Comparison of ENCODE assay signal across 19 mouse cellular contexts in genomic region chr8:79502062-79502461, GRCm38 (mm10).
"Had no signal": no experiment of that assay in that cellular context is flagged by ENCODE, and none has a peak within 500 bp of the region (broad histone marks: within the 10 kb centered on the region; RNA-seq: fewer than 3 reads in every experiment).

No protein-coding gene starts in this region.

- H3K9me3 ChIP-seq: hindbrain, embryonic 13.5 days; hindbrain, embryonic 15.5 days; kidney, embryonic 15.5 days; limb, embryonic 13.5 days; limb, embryonic 15.5 days; liver, embryonic 12.5 days had no signal

- ATAC-seq: forebrain, postnatal 0 days; hindbrain, postnatal 0 days; intestine, embryonic 16.5 days; liver, embryonic 12.5 days had no signal

- H3K27ac ChIP-seq: hindbrain, embryonic 13.5 days; hindbrain, embryonic 15.5 days; hindbrain, postnatal 0 days; kidney, embryonic 15.5 days; kidney, postnatal 0 days; limb, embryonic 13.5 days; limb, embryonic 15.5 days; liver, embryonic 12.5 days; liver, embryonic 14.5 days had no signal

- DNase-seq: forebrain, postnatal 0 days; gastrocnemius, postnatal 10 days; gastrocnemius, postnatal 25 days; kidney, adult 11 months; kidney, adult 2 months; kidney, adult 9 months; layer of hippocampus, adult 9-11 months; layer of hippocampus, postnatal 36 days; left cerebral cortex, postnatal 4 days had no signal

- H3K36me3 ChIP-seq: hindbrain, embryonic 13.5 days; hindbrain, embryonic 15.5 days; kidney, embryonic 15.5 days; limb, embryonic 13.5 days; limb, embryonic 15.5 days; liver, embryonic 12.5 days had no signal

- H3K27me3 ChIP-seq: hindbrain, embryonic 13.5 days; hindbrain, embryonic 15.5 days; kidney, embryonic 15.5 days; limb, embryonic 13.5 days; limb, embryonic 15.5 days; liver, embryonic 12.5 days had no signal

- H3K4me2 ChIP-seq: hindbrain, embryonic 13.5 days; hindbrain, embryonic 15.5 days; kidney, embryonic 15.5 days; limb, embryonic 13.5 days; limb, embryonic 15.5 days; liver, embryonic 12.5 days had no signal

- H3K4me1 ChIP-seq: hindbrain, embryonic 13.5 days; hindbrain, embryonic 15.5 days; liver, embryonic 12.5 days had no signal

- H3K9ac ChIP-seq: forebrain, postnatal 0 days; hindbrain, embryonic 13.5 days; hindbrain, embryonic 15.5 days; kidney, embryonic 15.5 days; limb, embryonic 13.5 days; limb, embryonic 15.5 days; liver, embryonic 12.5 days; liver, embryonic 14.5 days had no signal

- H3K4me3 ChIP-seq: hindbrain, embryonic 13.5 days; hindbrain, embryonic 15.5 days; kidney, embryonic 15.5 days; limb, embryonic 13.5 days; limb, embryonic 15.5 days; liver, embryonic 12.5 days had no signal
